Mouse (Mus musculus): ENCODE measurements at regions not wholly inside any gene's neighbourhood (a gene's known extent, or its start where the extent isn't known, plus 50 kb on each side); places are given as distances from the start of the nearest gene placed in this dataset.

DNA sequence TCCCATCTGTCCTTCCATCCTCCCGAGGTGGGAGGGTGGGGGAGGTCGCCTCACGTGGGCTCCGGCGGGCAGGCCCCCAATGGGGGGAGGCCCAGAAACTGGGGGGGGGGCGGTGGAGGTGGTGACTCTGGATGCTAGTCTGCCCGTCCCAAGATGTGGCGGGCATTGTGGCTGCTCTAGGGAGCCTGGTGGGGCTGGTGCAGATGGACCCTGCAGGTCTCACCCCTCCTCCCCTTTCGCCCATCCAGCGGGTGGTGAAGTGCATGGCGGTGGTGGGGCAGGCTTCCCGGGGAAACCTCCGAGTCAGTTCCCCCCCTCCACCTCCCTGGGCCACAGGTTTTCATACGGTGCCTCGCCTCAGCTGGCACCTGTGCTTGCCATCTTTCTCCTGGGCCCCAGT, 88.6 kb downstream of the Inhba start:
- DNase-seq (ENCODE audit: low spot score) = no peak

DNA sequence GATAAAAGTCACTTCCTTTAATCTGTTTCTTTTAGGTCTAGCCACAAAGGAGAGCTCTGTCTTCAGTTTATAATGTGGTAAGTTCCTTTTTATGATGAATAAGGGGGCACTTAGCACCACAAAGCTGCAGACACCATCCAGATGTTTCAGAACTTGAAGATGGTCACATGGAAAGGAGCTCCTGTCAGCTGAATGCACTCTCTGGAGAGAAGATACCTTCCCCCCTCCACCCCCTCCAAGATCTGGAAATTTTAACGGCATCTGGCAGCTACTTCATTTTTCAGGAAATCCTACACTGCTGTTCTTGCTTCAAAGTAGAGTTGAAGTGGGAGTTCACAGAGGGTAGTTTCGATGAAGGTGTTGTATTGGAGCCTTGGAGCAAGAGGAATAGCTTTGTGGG, 103.2 kb downstream of the Inhba start:
- no peak for DNase-seq (ENCODE audit: low spot score)

DNA sequence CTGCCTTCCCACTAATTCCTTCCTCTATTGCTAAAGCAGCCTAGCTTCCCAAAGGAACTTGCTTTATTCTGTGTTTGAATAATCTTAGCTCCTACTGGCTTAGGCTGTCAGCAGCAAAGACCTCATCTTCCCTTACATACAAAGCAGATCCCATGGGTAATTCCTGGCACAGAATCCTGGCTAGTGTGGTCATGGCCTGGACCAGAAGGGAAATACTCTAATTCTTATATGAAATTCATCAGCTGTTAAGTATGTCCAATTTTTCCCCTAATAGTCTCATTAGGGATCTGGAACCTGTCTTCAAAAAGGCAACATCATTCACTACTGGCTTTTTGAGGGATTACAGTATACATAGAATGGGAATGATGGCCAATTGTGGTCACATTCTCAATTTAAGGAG, 135.0 kb downstream of the Inhba start:
- DNase-seq (ENCODE audit: low spot score) = no peak

DNA sequence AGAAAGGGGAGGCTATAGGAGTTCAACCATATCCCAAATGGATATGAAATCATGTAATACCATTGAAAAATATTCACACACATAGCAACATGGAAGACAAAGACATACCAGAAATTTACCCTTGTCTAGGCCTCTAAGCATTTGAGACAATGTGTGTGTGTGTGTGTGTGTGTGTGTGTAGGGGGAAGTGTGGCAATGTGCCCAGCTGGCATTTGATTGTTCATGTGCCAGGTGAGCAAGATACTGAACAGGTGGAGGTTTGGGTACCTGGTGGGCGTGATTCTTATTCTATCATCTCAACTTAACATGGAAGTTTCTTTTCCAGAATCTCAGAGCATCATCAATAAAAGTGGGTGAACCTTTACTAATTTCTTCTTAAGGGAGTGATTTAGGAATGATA, 143.3 kb downstream of the Inhba start:
- no peak for DNase-seq (ENCODE audit: low spot score)

DNA sequence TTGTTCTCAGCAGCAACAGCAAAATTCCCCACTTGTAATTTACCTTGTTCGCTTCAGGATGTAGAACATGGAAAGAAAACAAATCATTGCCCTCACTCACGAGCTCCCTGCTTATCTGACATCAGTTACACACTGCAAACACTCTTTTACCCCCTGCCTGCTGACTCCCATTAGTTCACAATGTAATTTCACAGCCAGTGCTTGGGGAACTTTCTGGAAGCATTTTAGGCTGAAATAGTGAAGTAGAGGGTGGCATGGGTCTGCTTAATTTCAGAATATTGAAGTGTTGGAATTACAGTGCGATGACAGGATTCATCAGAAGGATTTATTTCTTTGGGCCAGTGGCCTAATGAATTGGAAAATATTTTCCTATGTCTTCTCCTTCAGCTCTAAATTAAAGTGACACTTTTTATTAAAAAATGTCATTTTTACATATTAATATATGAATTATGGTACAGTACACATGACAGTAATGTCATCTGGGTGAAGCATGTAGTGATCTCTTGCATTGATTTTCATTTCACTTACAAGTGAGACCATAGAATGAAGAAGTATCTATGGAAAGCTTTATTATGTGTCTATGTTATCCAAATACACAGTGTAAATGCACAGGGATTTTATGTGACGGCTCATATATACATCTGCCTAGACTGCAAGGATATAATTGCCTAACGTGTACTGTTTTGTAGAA, 153.7 kb downstream of the Inhba start:
- no peak for DNase-seq (ENCODE audit: low spot score)

DNA sequence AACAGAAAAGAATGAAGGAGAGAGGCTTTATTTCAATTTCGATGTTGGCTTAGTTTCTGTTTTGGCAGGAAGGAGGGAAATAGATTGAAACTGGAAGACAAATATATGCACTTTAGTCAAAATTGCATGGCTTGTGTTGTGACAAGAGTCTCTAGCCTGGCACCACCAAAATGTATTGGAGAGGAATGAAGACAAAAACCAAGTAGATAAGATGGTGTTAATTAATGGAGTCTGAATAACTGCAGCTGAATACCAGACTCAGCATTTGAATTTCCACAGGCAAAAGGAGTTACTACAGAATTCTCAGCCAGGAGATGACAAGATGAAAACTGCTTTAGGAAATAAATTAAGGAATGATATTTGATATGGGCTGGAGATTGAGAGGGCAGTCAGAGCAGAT, 185.0 kb downstream of the Inhba start:
- no peak for DNase-seq (ENCODE audit: low spot score)

DNA sequence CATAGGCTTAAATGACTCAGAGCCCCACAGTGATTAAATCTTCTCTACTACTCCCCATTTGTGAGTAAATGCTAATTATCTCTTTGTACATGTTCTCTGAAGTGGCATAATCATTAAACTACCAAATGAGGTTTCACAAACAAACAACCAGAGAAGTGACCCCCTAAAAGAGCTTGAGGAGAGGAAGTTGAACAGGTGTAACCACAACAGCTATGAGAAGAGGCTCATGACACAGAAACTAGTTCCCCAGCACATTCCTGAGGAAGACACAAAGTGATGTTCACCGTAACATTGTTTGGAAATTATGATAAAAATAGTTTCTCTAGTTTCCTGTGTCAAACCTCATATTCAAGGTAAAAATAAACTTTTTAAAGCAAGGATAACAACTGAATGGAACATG, 188.4 kb downstream of the Inhba start:
- no peak for DNase-seq (ENCODE audit: low spot score)

DNA sequence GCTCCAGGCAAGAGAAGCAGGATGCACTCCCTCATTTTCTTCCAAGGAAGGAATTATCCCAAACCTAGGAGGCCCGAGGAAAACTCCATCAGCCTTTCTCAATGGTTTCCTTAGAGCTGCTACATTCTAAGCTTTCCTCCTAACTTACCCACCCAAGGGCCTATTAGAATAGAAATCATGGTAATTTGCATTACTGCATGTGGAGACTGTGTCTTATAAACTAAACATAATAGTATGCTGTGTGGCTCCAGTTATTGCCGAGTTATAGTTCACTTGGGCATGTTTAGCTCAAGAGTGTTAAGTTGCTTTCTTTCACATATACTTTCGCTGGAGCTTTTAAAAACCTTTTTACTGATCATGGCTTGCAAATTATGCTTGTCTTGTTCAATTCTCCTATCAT, 191.5 kb downstream of the Inhba start:
- no peak for DNase-seq (ENCODE audit: low spot score)

DNA sequence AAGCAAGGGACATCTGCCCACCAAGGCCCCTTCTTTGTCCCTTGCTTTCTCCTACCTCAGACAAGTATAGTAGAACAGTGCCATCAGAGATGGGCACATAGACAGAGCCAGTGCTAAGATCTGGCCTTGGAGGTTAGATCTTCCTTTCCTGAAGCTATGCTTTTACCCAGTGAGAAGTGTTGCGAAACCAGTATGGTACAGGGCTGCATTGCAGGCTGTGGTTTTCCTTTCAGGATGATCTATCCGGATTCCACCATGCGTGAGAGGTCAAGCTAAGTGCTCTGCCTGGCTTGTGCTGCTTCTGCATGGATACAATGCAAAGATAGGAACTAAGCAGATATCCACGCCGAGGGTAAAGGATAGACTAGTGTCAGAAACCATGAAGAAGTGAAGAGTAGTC, 192.4 kb downstream of the Inhba start:
- DNase-seq (ENCODE audit: low spot score) = no peak

DNA sequence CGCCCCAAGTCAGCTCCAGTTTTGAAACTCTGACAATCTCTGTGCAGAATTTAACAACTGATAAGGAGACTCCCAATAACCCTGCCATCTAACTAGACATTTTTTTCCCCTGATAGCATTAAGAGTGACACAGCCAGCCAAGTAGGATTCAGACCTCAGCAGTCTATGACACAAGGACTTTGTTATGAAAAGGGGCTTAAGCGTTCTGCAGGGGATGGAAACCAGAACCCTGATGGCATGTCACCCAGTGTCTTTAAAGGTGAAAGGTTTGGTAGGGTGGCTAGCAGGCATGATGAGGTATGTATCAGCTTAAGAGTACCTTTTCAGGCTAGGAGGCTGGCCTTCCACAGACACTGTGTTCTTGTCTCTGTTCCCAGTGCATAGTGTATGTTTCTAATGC, 199.8 kb downstream of the Inhba start:
- no peak for DNase-seq (ENCODE audit: low spot score)

DNA sequence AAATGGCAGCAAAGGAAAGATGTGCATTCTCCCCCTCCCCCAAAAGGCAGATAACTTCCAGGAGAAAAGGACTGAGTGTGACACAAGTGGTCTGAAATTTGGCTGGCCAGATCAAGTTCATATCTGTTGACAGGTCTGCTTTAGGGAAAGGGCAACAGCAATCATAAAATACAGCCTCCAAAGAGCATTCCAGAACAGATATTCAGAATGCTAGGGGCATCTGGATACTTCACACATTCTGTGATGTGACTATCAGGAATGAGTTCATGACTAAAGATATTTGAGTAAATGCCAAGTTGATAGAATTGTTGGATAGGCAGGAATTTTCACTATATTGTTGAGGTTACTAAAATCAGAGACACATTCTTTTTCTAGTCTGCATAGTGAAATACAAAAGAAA, 208.2 kb downstream of the Inhba start:
- no peak for DNase-seq (ENCODE audit: low spot score)

DNA sequence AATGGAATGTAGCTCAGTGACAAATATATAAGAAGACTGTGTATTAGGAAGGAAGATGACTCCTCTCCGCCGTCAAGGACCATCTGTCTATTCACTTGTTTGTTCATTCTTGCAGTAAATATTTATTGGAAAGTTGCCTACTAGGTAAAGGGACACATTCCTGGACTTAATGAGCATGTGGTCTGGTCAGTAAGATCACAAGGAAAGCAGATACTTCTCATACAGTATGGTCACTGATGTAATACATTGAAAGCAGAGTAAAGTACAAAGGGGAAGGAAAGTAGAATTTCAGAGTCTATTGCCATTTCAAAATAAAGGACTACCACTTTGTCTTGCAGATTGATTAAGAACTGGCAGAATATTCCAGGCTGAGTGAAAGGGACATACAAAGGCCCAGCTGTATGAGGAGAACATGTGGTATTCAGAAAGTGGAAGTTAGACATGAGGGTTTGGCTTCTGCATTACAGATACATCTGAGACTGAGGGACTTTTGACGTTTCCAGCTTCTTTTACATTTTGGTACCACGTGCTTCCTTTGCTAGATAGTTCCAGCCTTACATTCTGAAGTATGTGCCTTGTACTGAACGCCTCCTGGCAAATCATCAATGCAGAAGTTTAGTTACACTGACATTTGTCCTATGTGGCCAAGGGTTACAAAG, 211.4 kb downstream of the Inhba start:
- DNase-seq (ENCODE audit: low spot score) = no peak

DNA sequence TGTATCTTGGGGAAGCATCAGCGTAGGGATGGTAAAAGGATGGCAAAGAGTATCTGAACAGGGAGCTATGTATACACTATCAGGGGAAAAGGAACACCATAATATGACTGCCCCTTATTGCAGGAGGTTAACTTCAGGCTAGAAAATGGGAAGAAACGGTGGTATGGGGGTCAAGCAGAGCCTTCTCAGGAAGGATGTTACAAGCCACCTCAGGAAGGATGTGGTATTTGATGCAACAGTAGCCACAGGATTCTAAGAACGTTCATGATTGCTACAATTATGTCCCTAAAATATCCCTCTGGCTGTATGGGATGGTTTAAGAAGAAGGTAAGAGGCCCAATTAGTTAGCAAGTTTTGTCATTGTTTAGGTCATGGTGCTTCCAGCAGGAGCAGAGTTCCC, 249.5 kb downstream of the Inhba start:
- no peak for DNase-seq (ENCODE audit: low spot score)

DNA sequence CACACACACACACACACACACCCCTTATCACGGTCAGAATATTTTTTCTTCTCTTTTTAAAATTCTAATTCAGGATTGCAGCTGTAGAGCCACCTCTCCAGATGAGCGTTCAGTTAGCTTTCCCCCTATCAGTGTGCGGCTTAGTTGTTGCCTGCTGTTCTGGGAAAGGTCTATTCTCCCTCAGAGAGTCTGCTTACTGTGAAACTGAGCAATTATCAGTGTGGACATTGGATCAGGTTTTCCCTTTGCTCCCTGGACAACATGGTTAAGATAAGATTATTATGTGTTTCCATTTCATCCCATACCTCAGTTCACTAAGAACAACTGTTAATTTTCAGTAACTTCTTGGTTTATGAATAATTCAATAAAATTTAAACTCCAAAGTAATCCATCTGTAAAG, 268.3 kb downstream of the Inhba start:
- no peak for DNase-seq (ENCODE audit: low spot score)

DNA sequence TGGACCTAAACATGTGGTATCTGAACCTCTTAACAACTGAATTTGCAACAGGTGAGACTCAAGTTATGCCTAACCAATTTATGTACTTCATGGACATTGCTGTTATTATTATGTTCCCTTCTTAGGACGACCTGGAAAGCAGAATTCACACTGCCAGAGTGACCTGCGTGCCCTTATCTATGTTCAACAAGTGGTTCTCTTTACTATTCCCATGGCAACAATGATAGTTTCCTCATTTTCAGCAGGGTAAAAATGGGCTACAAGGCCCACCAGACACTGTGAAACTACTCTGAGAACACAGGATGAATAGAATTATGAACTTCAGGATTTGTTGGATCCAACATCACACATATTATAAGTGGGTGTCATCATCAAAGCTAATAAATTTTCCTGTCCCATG, 269.1 kb downstream of the Inhba start:
- DNase-seq (ENCODE audit: low spot score) = no peak

DNA sequence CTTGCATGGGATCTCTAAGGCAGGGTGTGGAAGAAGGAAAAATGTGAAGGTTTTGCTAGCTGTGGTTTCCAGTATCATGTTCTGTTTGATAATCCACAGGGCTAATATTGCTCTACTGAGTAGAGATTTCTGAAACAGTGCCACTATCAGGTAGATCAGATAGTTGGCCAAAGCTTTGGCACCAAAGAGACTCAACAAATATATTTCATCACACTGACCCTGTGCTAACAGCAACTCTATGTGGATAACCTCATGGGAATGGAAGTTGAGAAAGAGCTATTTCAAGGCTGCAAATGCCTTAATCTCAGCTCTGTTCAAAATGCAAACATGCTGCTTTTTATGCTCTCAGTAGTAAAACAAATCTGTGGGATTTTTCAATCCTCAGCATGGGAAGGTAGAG, 270.1 kb downstream of the Inhba start:
- DNase-seq (ENCODE audit: low spot score) = no peak

DNA sequence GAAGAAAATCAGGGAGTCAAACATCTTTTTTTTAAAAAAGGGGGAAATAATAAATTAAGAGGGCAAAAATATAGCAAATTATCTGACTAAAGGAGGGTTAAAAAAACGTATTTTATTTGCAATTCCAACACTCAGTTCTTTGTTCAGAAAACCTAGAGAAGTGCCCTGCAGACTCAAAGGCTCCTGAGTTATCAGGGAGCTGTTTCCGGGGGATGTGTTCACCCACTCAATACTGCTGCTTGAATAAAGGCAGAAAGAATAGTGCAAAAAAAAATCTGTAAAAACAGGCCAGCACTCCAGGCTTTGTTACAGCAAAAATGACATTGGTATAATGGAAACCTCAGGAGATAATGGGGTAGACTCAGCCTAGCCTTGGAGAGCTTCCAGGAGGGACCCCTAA, 270.6 kb downstream of the Inhba start:
- DNase-seq (ENCODE audit: low spot score) = no peak

DNA sequence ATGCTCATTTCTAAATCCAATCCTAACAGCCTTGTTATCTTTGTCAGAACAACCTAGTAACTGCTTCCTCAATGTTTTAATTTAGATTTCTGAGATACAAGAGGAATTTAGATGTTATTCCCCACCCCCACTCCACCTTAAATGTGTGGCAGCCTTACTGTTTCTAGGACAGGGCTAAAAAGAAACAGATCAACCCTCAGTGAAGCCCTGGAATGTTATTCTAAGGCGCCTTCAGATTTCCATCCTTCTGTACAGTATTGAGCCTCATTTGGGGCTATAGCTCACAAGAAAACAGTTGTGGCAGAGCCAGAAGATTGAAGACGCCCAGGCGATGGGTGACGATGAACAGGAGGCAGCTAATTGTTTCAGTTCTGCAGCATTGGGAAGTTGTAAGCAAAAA, 271.7 kb downstream of the Inhba start:
- DNase-seq (ENCODE audit: low spot score) = no peak

DNA sequence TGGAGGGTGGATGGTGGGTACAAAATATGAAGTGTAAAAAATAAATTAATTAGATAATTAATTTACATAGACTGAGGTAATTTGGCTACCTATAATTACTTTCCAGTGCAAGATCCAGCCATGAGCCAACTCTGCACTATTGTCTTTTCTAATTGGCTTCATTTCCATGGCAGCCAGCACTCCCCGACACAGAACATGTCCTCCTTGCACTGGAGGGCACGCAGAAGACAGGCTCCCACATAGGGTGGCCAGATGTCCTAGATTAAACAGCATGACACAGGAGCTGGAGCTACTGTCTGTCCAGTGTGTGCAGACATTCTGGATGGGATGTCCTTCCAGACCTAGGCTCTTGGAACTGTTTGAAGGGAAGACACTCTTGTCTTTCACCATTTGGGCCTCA, 278.0 kb downstream of the Inhba start:
- DNase-seq (ENCODE audit: low spot score) = no peak

DNA sequence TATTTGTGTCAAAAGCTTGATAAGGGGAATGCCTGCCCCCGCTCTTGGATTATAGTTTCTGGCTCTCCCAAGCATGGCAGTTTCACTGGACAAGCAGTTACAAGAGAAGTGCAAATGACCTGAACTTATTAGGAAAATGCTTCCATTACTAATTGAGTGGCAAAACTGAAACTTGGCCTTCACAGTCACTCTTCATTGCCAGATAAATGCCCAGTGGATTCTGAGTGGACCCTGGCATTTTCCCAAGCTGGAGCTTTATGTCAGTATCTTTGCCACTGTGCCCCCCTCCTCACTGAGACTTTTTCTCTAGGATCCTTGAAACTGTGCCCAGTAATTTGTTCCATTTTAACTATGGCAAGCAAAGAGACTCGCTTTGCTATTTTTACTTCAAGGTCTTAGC, 279.1 kb downstream of the Inhba start:
- DNase-seq (ENCODE audit: low spot score) = no peak

DNA sequence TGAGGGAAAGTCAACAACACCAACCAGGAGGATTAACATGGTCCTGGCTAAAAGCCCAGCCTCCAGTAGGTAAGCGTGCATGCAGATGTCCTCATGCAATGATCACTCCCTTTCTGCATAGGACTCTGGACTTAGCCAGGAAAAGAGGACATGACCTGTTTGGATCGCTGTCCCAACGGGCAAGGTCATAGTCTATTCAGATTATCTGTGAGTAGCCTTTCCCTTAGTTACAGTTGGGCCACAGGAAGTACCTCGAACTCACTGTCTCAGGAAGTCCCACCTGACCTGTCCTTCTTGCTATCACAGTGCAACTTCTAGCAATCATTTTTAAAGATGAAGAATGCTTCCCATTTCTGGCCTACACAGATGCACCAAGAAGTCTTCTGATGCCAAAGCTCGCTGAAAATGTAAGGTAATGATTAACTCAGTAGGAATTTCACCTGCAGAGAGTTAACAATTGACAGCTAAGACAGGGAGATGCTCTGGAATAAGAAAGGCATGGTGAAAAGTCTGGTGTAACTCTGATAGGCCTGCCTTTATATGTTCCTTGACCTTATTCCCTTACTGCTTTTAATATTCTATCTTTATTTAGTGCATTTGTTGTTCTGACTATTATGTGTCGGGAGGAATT, 280.1 kb downstream of the Inhba start:
- DNase-seq (ENCODE audit: low spot score) = no peak

DNA sequence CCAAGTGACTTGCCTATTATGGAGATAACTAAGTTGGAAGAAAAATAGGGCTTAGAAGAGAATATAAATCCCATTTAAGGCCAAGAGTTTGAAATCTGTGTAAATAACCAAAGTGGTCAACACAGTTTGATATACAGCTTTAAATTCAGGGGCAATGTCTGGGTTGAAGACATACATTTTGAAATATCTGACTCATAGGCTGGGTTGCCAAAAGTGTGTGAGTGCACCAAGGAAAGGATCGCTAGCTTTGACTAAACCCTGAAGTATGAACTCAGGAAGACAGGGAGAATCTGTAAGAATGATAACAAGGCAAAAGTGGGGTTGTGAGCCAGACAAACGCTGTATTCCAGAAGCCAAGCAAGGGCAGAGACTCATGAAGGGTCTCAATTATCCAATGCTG, 288.1 kb downstream of the Inhba start:
- no peak for DNase-seq (ENCODE audit: low spot score)

DNA sequence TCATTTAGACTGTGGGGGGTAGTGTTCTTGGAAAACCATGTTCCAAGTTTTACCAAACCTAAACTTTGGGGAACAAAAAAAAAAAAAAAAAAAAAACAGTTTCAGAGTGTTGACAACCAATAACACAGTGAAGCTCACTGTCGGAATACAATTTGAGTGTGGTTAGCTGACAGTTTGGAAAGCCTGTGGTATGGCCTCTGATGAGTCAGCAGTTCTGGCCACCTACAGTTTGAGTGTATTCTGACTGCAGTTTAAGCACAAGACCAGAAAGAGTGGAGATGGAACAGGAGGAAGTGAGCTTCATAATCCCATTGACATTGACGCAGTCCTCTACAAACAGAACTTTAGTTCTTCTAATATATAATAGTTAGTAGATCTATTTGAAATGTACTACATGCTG, 303.0 kb downstream of the Inhba start:
- DNase-seq (ENCODE audit: low spot score) = no peak

DNA sequence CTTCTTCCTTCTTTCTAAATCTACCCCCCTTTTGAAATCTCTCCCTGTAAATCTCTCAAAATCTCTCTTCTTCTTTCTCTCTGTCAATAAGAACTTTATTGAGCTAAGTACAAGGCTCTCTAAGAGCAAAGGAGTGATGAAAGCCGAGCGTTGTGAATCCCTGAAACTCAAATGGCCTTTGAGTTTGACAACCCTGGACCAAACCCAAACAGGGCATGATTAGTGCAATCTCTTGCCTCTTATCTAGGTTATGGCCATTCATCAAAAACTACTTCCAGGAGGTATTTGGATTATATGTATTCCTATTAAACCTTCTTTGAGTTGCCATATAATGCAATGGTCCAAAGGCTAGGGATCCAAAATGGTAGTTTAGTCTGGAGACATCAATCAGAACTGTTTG, 304.0 kb downstream of the Inhba start:
- DNase-seq (ENCODE audit: low spot score) = no peak
